Mouse (Mus musculus) midbrain, postnatal 0 days (tissue): ENCODE measurements around the gene Hhipl1. TPM values are rescaled to one million over a fixed set of nuclear protein-coding genes. Genes with fewer than 3 reads are reported as not detected.

Source experiments
- ATAC-seq: fragments of 200-750 bp; cut with Nextera tagmentation; 2 replicates; pipeline ENCODE4 v1.8.0; 2017; ENCODE audit warnings: moderate number of reproducible peaks, mild to moderate bottlenecking, moderate TSS enrichment, moderate library complexity; ENCODE audit not compliant: low FRiP score
- DNase-seq: peaks from one replicate; pipeline ENCODE4 v3.0.0-alpha.2; 2015; ENCODE audit warnings: low spot score
- H3K27ac ChIP-seq: fragments of 300-500 bp; sonication (generic); 2 replicates; pipeline ENCODE4 v1.5.1; 2014; ENCODE audit warnings: low read depth, mild to moderate bottlenecking, low read length, mixed read lengths
- H3K27me3 ChIP-seq: fragments of 300-500 bp; sonication (generic); 2 replicates; pipeline ENCODE4 v1.6.1; 2014; ENCODE audit warnings: low read length, control low read depth, mixed read lengths; ENCODE audit not compliant: insufficient read depth
- H3K36me3 ChIP-seq: fragments of 300-500 bp; sonication (generic); 2 replicates; pipeline ENCODE4 v1.6.1; 2014; ENCODE audit warnings: low read length, control low read depth, mixed read lengths; ENCODE audit not compliant: insufficient read depth
- H3K4me1 ChIP-seq: fragments of 300-500 bp; sonication (generic); 2 replicates; pipeline ENCODE4 v1.6.1; 2014; ENCODE audit warnings: mild to moderate bottlenecking, control low read depth, antibody characterized with exemption, low read length, mixed read lengths; ENCODE audit not compliant: insufficient read depth
- H3K4me2 ChIP-seq: fragments of 300-500 bp; sonication (generic); 2 replicates; pipeline ENCODE4 v1.6.1; 2014; ENCODE audit warnings: low read depth, mild to moderate bottlenecking, low read length, mixed read lengths; ENCODE audit not compliant: poor library complexity, severe bottlenecking
- H3K4me3 ChIP-seq: fragments of 300-500 bp; sonication (generic); 2 replicates; pipeline ENCODE4 v1.5.1; 2014; ENCODE audit warnings: low read depth, mild to moderate bottlenecking, low read length, moderate library complexity
- H3K9ac ChIP-seq: fragments of 300-500 bp; sonication (generic); replicated peaks from 2 replicates; pipeline ENCODE4 v1.6.1; 2014; ENCODE audit warnings: mild to moderate bottlenecking, low read length, moderate library complexity, mixed read lengths; ENCODE audit not compliant: poor library complexity, severe bottlenecking
- H3K9me3 ChIP-seq: fragments of 300-500 bp; sonication (generic); 2 replicates; pipeline ENCODE4 v1.6.1; 2016; ENCODE audit warnings: low read length, control low read depth
- CTCF ChIP-seq: IDR thresholded peaks from 2 replicates; pipeline ENCODE4 v1.5.1; 2016; ENCODE audit warnings: antibody characterized with exemption, mild to moderate bottlenecking
- WGBS: fragments of 180-500 bp; shearing (Covaris S2); extraction: QIAGEN DNeasy Blood & Tissue Kit; methylation state at CpG from one replicate; pipeline ENCODE4 v1.1.7; 2014; 5-methylcytosine and 5-hydroxymethylcytosine counted together
- polyA plus RNA-seq: library from polyadenylated mRNA; unstranded; fragments of >200 nt; fragmentation: Nextera tagmentation; extraction: Ambion mirVana; gene quantifications from 2 replicates; pipeline ENCODE4 v1.2.1, GENCODE M21; 2015
- total RNA-seq: library from RNA; depleted of rRNA; stranded (reverse); fragments of >200 nt; gene quantifications from 2 replicates; pipeline ENCODE4 v1.2.3, GENCODE M21; 2014

The Hhipl1 gene
- total and polyA plus RNA-seq, 2 experiments from 2014 or later, result 2.7 to 10.4 TPM

DNA sequence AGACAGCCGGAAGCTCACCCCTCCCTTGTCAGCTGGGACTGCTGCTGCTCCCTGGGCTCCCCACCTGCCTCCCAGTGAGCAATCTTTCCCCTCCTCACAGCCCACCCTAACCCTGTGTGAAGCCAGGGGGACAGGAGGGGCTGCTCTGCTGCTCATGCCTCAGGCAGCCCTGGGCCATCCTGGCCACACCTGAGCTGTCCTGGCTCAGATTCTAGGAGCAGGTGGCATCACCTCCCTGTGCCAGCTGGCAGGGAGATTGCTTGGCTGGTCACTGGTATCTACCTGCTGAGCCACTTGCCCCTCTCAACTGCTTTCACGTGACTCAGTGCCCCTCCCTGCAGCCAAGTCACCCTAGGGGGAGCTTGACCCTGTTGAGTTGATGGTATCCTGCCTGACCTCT is 48.2 kb downstream of the Hhipl1 start:
- Histone ChIP-seq H3K4me1 (no peaks in the 10 kb centered on the region), H3K4me2 (no peak overlapping the region), H3K36me3 (no peaks in the 10 kb centered on the region), H3K27ac (no peak overlapping the region), H3K27me3 (peaks cover 10% of the 10 kb centered on the region), H3K9me3 (no peaks in the 10 kb centered on the region), H3K9ac (no peak overlapping the region), H3K4me3 (no peak overlapping the region)
- no peak for ATAC-seq
- no peak for TF ChIP-seq CTCF
- peak; percentile 36 for DNase-seq
- 71% methylated on average over 2 of the region's 2 CpGs for WGBS

DNA sequence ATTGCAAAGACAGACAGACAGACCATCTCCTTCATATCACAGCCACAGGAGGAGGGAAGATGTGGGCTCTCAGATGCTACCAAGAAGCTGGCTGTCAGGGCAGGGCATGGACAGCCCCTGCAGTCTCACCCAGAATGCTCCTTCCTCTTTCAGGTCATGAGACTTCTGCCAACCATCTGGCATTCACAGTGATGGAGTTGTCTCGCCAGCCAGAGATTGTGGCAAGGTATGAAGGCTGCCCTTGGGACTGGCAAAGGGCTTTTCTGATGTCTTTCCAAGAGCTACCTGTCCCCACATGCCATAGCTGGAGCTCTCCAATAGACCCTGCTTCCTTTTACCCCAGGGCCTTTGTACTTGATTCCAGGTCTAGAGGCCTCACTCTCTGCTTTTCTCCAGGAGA is 49.2 kb downstream of the Hhipl1 start:
- no peak for DNase-seq
- Histone ChIP-seq H3K9me3 (no peaks in the 10 kb centered on the region), H3K4me3 (no peak overlapping the region), H3K4me2 (no peak overlapping the region), H3K9ac (no peak overlapping the region), H3K27me3 (peaks cover 10% of the 10 kb centered on the region), H3K36me3 (no peaks in the 10 kb centered on the region), H3K4me1 (no peaks in the 10 kb centered on the region), H3K27ac (no peak overlapping the region)
- no peak for TF ChIP-seq CTCF
- no peak for ATAC-seq
- WGBS, result 100% methylated on average over 1 of the region's 1 CpGs

DNA sequence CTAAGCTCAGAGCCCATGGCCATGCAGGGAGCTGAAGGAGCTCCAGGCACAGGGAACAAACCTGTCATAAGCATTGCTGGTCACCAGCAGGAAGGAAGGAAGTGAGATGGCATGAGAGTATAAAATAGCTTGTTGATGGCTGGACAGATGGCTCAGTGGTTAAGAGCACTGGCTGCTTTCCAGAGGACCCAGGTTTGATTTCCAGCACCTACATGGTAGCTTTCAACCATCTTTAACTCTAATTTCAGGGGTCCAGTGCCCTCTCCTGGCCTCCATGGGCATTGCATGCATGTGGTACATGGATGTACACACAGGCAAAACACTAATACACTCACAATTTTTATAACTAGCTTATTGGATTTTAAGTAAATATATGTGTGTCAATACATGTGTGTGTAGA is 49.9 kb downstream of the Hhipl1 start:
- Histone ChIP-seq H3K4me3 (no peak overlapping the region), H3K9ac (no peak overlapping the region), H3K36me3 (no peaks in the 10 kb centered on the region), H3K9me3 (no peaks in the 10 kb centered on the region), H3K4me1 (no peaks in the 10 kb centered on the region), H3K4me2 (no peak overlapping the region), H3K27me3 (peaks cover 10% of the 10 kb centered on the region), H3K27ac (no peak overlapping the region)
- TF ChIP-seq CTCF, result no peak; the same call in 1 of the 2 replicates
- no peak for ATAC-seq
- no peak for DNase-seq

DNA sequence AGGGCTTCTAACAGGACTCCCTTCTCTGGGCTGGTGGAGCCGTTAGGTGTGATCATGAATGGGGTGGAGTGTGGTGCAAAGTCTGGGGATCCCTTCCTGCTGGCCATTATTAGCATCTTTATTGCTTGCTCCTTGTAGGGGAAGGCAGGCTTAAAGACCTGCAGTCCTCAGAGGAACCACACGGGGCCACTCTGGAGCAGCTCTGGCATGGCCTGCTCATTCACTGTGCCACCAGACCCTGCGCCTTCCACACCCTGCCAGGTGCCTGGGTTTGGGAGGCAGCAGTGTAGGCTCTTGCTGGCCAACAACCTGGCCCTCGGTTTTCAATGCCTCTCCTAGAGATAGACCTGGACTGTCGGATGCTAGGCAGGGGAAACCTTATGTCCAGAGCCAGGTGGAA is 57.7 kb downstream of the Hhipl1 start:
- Histone ChIP-seq H3K4me1 (no peaks in the 10 kb centered on the region), H3K27ac (no peak overlapping the region), H3K27me3 (no peaks in the 10 kb centered on the region), H3K9ac (no peak overlapping the region), H3K4me3 (no peak overlapping the region), H3K9me3 (no peaks in the 10 kb centered on the region), H3K36me3 (no peaks in the 10 kb centered on the region), H3K4me2 (no peak overlapping the region)
- peak; percentile 89 for DNase-seq
- TF ChIP-seq CTCF, result peak; percentile 94
- WGBS, result 2% methylated on average over 5 of the region's 5 CpGs
- peak; percentile 82 for ATAC-seq

DNA sequence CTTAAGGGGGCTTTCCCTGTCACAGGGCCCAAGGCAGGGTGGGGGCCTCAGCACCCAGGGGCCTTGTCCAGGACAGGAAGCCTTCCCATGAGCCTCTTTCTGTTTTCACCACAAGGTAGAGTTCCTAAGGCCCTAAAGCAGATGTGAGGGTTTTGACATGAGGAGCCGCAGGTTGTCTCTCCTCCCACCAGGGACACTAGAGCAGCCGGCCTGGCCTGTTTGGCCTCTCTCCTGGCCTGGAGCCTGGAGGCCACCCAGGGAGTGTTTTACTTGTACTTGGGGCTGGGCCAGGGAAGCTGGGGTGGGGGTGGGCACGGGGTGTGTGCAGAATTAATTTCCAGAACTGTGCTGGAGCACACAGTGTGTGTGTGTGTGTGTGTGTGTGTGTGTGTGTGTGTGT is 59.3 kb downstream of the Hhipl1 start:
- no peaks in the 10 kb centered on the region for H3K27me3 ChIP-seq
- no peaks in the 10 kb centered on the region for H3K36me3 ChIP-seq
- no peak overlapping the region for H3K27ac ChIP-seq
- H3K4me1 ChIP-seq, result no peaks in the 10 kb centered on the region
- DNase-seq (peak; percentile 67), ATAC-seq (no peak)
- 28% methylated on average over 3 of the region's 3 CpGs for WGBS
- peak; percentile 36 for TF ChIP-seq CTCF
- no peak overlapping the region for H3K4me3 ChIP-seq
- no peak overlapping the region for H3K4me2 ChIP-seq
- H3K9me3 ChIP-seq, result no peaks in the 10 kb centered on the region
- H3K9ac ChIP-seq, result no peak overlapping the region

DNA sequence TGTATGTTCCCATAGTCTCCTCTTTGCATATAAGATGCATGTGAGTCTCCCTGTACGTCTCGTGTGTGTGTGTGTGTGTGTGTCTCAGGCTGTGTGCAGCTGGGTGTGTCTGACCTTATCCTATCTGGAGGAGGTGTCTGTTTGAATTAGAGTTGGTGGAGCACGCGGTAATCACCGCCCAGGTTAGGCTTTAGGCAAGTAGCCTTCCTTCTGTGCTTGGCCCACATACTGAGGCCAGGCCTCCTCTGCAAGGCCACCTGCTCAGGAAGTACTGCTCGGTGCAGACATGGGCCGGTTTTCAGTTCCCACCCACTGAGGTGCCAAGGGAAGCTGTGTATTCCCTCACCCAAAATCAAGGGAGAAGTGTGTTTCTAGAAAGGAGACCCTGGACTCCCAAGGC is 59.8 kb downstream of the Hhipl1 start:
- no peaks in the 10 kb centered on the region for H3K27me3 ChIP-seq
- no peak for TF ChIP-seq CTCF
- no peaks in the 10 kb centered on the region for H3K9me3 ChIP-seq
- ATAC-seq, result no peak
- 76% methylated on average over 7 of the region's 7 CpGs for WGBS
- no peaks in the 10 kb centered on the region for H3K36me3 ChIP-seq
- H3K9ac ChIP-seq, result no peak overlapping the region
- H3K4me3 ChIP-seq, result no peak overlapping the region
- no peak for DNase-seq
- H3K27ac ChIP-seq, result no peak overlapping the region
- no peaks in the 10 kb centered on the region for H3K4me1 ChIP-seq
- no peak overlapping the region for H3K4me2 ChIP-seq
